Mouse (Mus musculus) spleen, adult 2 months (tissue): Measurements from ENCODE around the gene Myf5. TPM values are rescaled to one million over a fixed set of nuclear protein-coding genes. Genes with fewer than 3 reads are reported as not detected.

Experiments
- DNase-seq, 2 experiments: peaks; one replicate each; pipeline versions ENCODE4 v3.0.0 to v3.0.0-alpha.2; 2012 to 2021; ENCODE audit warnings: low spot score in 2 of 2, low read depth in 1 of 2
- H3K27ac ChIP-seq: fragments of 200-500 bp; 2 replicates; pipeline ENCODE4 v1.5.1; 2012; ENCODE audit warnings: low read length, inconsistent platforms; ENCODE audit not compliant: insufficient read depth
- H3K27me3 ChIP-seq: fragments of 200-500 bp; 2 replicates; pipeline ENCODE4 v1.6.1; 2012; ENCODE audit warnings: mild to moderate bottlenecking, moderate library complexity, low read length, inconsistent platforms; ENCODE audit not compliant: control insufficient read depth, insufficient read depth
- H3K36me3 ChIP-seq: fragments of 200-500 bp; 2 replicates; pipeline ENCODE4 v1.6.1; 2012; ENCODE audit warnings: mild to moderate bottlenecking, low read length, inconsistent platforms; ENCODE audit not compliant: control insufficient read depth, insufficient read depth
- H3K4me1 ChIP-seq: fragments of 200-500 bp; 2 replicates; pipeline ENCODE4 v1.6.1; 2011; ENCODE audit warnings: inconsistent platforms; ENCODE audit not compliant: control insufficient read depth, insufficient read depth, insufficient read length
- H3K4me3 ChIP-seq: fragments of 200-500 bp; 2 replicates; pipeline ENCODE4 v1.5.1; 2011; ENCODE audit warnings: mild to moderate bottlenecking, inconsistent platforms; ENCODE audit not compliant: insufficient read depth, insufficient read length; ENCODE audit errors: extremely low read depth
- CTCF ChIP-seq: fragments of 200-500 bp; IDR thresholded peaks from 2 replicates; pipeline ENCODE4 v1.5.1; 2011; ENCODE audit warnings: mild to moderate bottlenecking, inconsistent platforms; ENCODE audit not compliant: insufficient read depth, insufficient read length, insufficient replicate concordance; ENCODE audit errors: extremely low read depth
- POLR2A ChIP-seq: fragments of 200-500 bp; IDR thresholded peaks from 2 replicates; pipeline ENCODE4 v1.6.1; 2011; ENCODE audit warnings: low read depth, low read length, inconsistent platforms
- WGBS: fragments of 180-500 bp; shearing (Covaris S2); methylation state at CpG from one replicate; pipeline ENCODE4 v1.1.7; 2018; 5-methylcytosine and 5-hydroxymethylcytosine counted together
- polyA plus RNA-seq: library from polyadenylated mRNA; depleted of rRNA; stranded (reverse); fragments of >200 nt; gene quantifications from 2 replicates; pipeline ENCODE4 v1.2.3, GENCODE M21; 2012

Myf5 gene
- polyA plus RNA-seq, 1 experiment: not detected

DNA sequence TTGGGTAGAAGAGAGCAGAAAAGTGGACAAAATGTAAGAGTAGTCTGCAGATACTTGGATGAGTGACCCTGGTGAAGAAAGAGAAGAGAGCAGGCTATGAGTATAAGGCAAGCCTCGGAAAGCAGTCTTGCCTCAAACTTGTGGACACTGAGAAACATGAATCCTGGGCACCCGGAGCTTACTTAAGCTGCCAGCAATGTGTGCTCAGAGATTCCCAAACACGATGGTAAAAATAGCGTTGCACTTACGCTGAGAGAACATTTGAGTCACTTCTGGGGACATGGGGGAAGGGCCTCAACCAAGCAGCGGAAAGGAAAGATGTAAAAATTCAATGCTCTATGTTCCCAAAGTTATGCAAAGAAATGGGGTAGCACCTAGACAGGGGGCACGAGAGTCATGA, 13.7 kb upstream of the Myf5 start:
- Histone ChIP-seq H3K4me1 (no peaks in the 10 kb centered on the region), H3K36me3 (no peaks in the 10 kb centered on the region), H3K27me3 (no peaks in the 10 kb centered on the region), H3K27ac (no peak overlapping the region), H3K4me3 (no peak overlapping the region)
- no peak for DNase-seq
- TF ChIP-seq POLR2A: no peak
- TF ChIP-seq CTCF: no peak
- 78% methylated on average over 7 of the region's 7 CpGs for WGBS

DNA sequence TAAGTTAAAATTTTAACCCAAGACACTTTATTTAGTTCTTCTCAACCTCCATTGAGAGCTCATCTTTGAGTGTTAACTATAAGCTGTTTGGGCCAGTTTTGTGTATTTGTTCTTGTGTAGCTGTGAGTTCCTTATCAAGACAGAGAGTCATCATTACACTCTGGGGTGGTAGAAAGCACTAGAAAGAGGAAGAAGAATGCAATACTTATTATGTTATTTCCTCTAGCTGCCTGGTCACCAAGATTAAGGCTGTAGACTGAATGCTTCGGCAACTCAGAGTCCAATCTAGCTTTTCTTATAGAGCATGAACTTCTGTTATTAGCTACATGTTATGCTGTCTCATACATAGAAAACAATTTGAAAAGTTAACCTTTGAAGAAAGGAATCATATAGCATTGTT, 10.5 kb upstream of the Myf5 start:
- Histone ChIP-seq H3K4me3 (no peak overlapping the region), H3K4me1 (no peaks in the 10 kb centered on the region), H3K27ac (no peak overlapping the region), H3K36me3 (no peaks in the 10 kb centered on the region), H3K27me3 (no peaks in the 10 kb centered on the region)
- 23% methylated on average over 1 of the region's 1 CpGs for WGBS
- TF ChIP-seq POLR2A: no peak
- TF ChIP-seq CTCF: no peak
- DNase-seq: no peak

DNA sequence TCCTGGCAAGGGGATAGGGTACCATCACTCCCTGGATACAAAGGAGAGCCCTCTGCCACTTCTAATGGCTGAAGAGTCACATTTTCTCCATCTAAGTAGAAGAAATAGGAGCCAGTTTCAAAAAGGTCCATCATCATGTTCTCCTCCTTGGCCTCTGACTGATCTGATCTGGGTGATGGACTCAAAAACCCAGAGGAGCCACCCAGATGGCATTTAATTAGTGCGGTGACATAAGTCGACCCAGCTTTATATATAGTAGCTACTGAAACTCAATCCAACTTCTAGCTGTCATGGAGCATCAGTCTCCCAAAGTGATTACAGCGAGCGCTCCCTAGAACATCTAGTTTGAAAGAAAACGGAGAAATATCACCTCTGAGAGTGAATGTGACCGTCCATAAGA, 8.6 kb upstream of the Myf5 start, which contains the start of gene Myf6:
Gene Myf6 (minus strand): TSS at position 170 of the 400 bp plus-strand sequence.
- no peaks in the 10 kb centered on the region for H3K36me3 ChIP-seq
- WGBS: 88% methylated on average over 6 of the region's 6 CpGs
- H3K27me3 ChIP-seq: no peaks in the 10 kb centered on the region
- no peak within 1 kb of the TSS for H3K27ac ChIP-seq
- no peaks in the 10 kb centered on the region for H3K4me1 ChIP-seq
- TF ChIP-seq CTCF: no peak
- TF ChIP-seq POLR2A: no peak
- DNase-seq: no peak
- no peak within 1 kb of the TSS for H3K4me3 ChIP-seq

DNA sequence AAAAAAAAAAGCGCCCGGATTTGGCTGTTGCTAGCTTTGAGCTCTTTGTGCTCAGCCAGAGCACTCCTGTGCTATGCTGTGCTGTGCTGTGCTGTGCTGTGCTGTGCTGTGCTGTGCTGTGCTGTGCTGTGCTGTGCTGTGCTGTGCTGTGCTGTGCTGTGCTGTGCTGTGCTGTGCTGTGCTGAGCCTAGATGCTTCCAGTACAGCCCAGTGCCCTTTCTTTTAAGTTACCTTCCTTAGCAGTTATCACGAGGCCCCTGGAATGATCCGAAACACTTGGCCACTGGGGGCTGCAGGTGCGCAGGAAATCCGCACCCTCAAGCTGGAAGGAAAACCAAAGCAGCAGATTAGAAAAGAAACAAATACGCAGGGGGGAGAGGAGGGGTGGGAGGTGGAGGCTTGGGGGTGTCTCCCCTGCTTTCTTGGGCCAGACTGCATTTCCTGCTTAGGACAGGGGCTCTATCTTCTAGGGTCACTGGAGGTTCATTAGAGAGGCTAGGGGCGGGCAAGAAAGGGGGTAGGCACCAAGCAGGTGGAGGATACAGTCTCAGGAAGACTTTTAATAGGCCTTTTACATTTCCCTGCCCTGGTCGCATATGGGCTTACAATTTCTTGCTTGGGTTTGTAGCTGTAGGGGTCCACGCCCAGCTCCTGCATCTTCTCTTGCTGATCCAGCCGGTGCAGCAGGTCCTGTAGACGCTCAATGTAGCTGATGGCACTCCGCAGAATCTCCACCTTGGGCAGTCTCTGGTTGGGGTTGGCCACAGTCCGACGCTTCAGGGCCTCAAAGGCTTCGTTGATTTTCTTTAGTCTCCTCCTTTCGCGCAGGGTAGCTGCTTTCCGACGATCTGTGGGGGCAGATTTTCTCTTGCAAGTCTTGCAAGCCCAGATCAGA, 7.9 kb upstream of the Myf5 start:
- DNase-seq: no peak
- H3K4me3 ChIP-seq: no peak overlapping the region
- no peaks in the 10 kb centered on the region for H3K4me1 ChIP-seq
- no peaks in the 10 kb centered on the region for H3K27me3 ChIP-seq
- 50% methylated on average over 20 of the region's 20 CpGs for WGBS
- H3K36me3 ChIP-seq: no peaks in the 10 kb centered on the region
- TF ChIP-seq POLR2A: no peak
- no peak for TF ChIP-seq CTCF
- H3K27ac ChIP-seq: no peak overlapping the region

DNA sequence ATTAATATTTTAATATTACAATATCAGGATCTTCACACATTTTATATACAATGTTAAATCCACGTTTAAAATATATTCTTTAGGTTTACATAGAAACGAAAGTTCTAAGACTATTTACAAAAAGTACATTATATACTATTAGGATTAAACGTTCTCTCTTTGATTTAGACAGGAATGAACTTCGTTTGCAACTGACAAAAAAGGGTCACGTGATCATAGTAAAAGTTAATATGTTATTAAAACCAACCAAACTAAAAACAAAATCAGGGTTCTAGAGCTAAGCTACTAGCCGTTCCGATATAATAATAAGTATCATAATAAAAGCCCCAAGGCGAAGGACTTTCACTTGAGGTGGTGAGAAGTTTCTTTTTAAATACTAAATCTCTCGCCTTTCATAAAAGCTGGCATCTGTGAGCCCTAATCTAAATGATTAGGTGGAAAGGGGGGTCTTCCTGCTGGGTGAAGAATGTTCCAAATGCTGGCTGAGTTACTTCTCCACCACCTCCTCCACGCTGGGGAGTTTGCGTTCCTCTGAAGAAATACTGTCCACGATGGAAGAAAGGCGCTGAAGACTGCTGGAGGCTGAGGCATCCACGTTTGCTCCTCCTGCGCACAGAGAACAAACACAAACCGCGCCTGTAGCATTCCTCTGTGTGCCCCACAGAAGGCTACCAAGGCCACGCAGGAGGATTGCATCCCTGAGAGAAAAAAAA, 7.1 kb upstream of the Myf5 start:
- no peak for DNase-seq
- no peaks in the 10 kb centered on the region for H3K36me3 ChIP-seq
- H3K4me1 ChIP-seq: no peaks in the 10 kb centered on the region
- 34% methylated on average over 18 of the region's 18 CpGs for WGBS
- H3K4me3 ChIP-seq: no peak overlapping the region
- no peak overlapping the region for H3K27ac ChIP-seq
- no peaks in the 10 kb centered on the region for H3K27me3 ChIP-seq
- TF ChIP-seq POLR2A (no peak), CTCF (no peak)

DNA sequence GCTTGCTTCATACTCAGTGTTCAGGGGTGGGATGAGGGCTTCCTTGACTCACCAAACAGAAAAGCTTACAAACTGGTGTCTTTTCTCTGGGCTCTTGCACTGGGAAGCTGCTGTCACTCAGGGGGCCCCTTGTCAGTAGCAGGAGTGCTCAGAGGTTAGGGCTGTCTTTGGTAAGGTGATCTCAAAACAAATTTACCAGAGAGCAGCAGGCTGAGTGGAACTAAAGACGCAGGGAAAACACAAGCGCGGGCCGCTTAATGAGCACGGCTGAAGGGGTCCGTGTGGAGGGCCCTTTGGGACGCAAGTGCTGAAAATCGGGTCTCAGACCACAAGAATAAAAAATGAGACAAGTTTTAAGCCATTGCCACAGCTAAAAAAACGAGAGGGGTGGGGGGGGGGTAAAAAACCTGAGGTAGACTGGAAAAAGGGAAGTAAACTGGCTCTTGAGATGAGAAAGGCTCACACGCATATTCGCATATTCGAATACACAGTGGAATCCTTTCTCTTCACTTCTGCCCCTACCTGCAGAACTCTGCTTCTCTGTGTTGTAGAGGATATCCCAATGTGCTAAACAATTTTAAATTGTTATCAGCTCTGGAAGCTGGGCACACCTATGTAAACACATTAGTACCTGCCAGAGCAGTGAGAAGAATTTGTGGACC, 2.9 kb upstream of the Myf5 start:
- Histone ChIP-seq H3K27me3 (no peaks in the 10 kb centered on the region), H3K4me1 (no peaks in the 10 kb centered on the region), H3K27ac (no peak overlapping the region), H3K36me3 (no peaks in the 10 kb centered on the region), H3K4me3 (no peak overlapping the region)
- TF ChIP-seq POLR2A (no peak), CTCF (no peak)
- 11% methylated on average over 12 of the region's 12 CpGs for WGBS
- no peak for DNase-seq

DNA sequence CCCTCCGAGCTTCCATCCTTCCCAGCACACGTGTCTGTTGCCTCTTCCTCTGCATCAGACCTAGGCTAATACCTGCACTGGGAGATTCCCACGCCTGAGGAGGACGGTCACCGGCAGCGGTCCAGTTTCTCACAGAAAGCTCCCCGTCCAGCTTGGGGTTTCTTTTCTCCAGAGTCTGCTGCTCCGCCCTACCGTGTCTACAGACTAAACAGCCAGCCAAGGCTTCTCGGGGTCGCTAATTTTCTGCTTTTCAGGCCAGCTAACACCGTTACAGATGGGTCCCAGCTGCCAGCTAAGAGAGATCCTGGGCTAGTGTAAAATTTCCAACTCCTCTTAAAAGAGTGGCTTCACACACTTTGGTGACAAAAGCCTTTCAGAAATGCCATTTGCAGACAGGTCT, 836 bp upstream of the Myf5 start:
- H3K27ac ChIP-seq: no peak overlapping the region
- 66% methylated on average over 12 of the region's 12 CpGs for WGBS
- no peak for TF ChIP-seq CTCF
- TF ChIP-seq POLR2A: no peak
- H3K27me3 ChIP-seq: no peaks in the 10 kb centered on the region
- H3K36me3 ChIP-seq: no peaks in the 10 kb centered on the region
- no peak for DNase-seq
- no peak overlapping the region for H3K4me3 ChIP-seq
- H3K4me1 ChIP-seq: no peaks in the 10 kb centered on the region
